Comparison of ENCODE assay signal across 14 mouse cellular contexts in genomic region chr7:92807482-92807881, GRCm38 (mm10).
DNase-seq lines count a peak whose midpoint lies in the region; TF ChIP-seq lines count a peak whose summit lies in the region.
"Had no signal": no experiment of that assay in that cellular context is flagged by ENCODE, and none has a peak within 500 bp of the region (broad histone marks: within the 10 kb centered on the region; RNA-seq: fewer than 3 reads in every experiment).

No protein-coding gene starts in this region.

- no peaks in the 10 kb centered on the region for H3K27me3 ChIP-seq in heart, adult 2 months (ENCODE audit: control insufficient read depth, insufficient read depth, low read length)
- H3K27me3 ChIP-seq: midbrain, embryonic 12.5 days; stomach, embryonic 15.5 days had no signal

- TF ChIP-seq EP300 in heart, adult 2 months (IDR thresholded peaks at IDR 0.05; ENCODE audit: insufficient read depth, low read depth, low read length), result no peak

- no peaks in the 10 kb centered on the region for H3K36me3 ChIP-seq in heart, adult 2 months (ENCODE audit: control insufficient read depth, insufficient read depth, low read length)
- H3K36me3 ChIP-seq: heart, embryonic 10.5 days; midbrain, embryonic 12.5 days; stomach, embryonic 15.5 days had no signal

- H3K27ac ChIP-seq in heart, adult 2 months, result no peak overlapping the region
- H3K27ac ChIP-seq: heart, embryonic 10.5 days; midbrain, embryonic 12.5 days; stomach, embryonic 15.5 days had no signal

- H3K4me3 ChIP-seq in heart, adult 2 months, result no peak overlapping the region
- H3K4me3 ChIP-seq: heart, embryonic 10.5 days; midbrain, embryonic 12.5 days; stomach, embryonic 15.5 days had no signal

- TF ChIP-seq CTCF in heart, adult 2 months (IDR thresholded peaks at IDR 0.05), result no peak

- intact Hi-C loops in left cerebral cortex, postnatal 4 days (cut with DNase I), result no loop called here
- intact Hi-C loops in left cerebral cortex, postnatal 25 days (cut with DNase I), result no loop called here
- intact Hi-C loops in heart, adult 2 months (cut with DNase I), result no loop called here

- WGBS in heart, adult 2 months, result 83% methylated on average over 4 of the region's 4 CpGs

- TF ChIP-seq POLR2A in heart, adult 2 months (IDR thresholded peaks at IDR 0.05; ENCODE audit: insufficient read depth, low read depth, low read length), result no peak

- H3K4me1 ChIP-seq in heart, adult 2 months (ENCODE audit: control insufficient read depth, insufficient read depth, low read length), result no peaks in the 10 kb centered on the region
- H3K4me1 ChIP-seq: heart, embryonic 10.5 days; midbrain, embryonic 12.5 days; stomach, embryonic 15.5 days had no signal

- no peak overlapping the region for H3K9ac ChIP-seq in heart, adult 2 months (ENCODE audit: low read depth, low read length)
- H3K9ac ChIP-seq: liver, postnatal 0 days; midbrain, embryonic 12.5 days; stomach, embryonic 15.5 days had no signal

- DNase-seq in cerebellum, postnatal 10 days, result peak; percentile 59 to 70
- no peak for DNase-seq in cerebellum, adult 9-10 months
- DNase-seq in left cerebral cortex, postnatal 4 days, result peak; percentile 29
- no peak for DNase-seq in left cerebral cortex, postnatal 25 days (ENCODE audit: low spot score in 2 of 2)
- DNase-seq in adrenal gland, postnatal 14 days, result peak; percentile 58
- DNase-seq in kidney, postnatal 10 days, result peak; percentile 61
- no peak for DNase-seq in Muller cell, postnatal 12 days (ENCODE audit: inconsistent ontology term)
- no peak for DNase-seq in heart, adult 2 months
- DNase-seq: heart, postnatal 36 days; liver, postnatal 0 days; lung, postnatal 4 days had no signal

- no peaks in the 10 kb centered on the region for H3K79me2 ChIP-seq in heart, adult 2 months (replicated peaks; ENCODE audit: control insufficient read depth, insufficient read depth, low read length)

Comparison
In these comparisons a context has a peak if more than half of its experiments do, and no peak if none do; other contexts are left out.
1. DNase-seq: peak in cerebellum, postnatal 10 days (2 of 2), left cerebral cortex, postnatal 4 days (single experiment), adrenal gland, postnatal 14 days (single experiment) and kidney, postnatal 10 days (single experiment); none in cerebellum, adult 9-10 months (single experiment), left cerebral cortex, postnatal 25 days (0 of 2), Muller cell, postnatal 12 days (single experiment) and heart, adult 2 months (0 of 2).